31 mouse cellular contexts compared by ENCODE assay signal in genomic region chr2:165667096-165667495, GRCm38 (mm10).
DNase-seq lines count a peak whose midpoint lies in the region; ATAC-seq and TF ChIP-seq lines count a peak whose summit lies in the region.
"Had no signal": no experiment of that assay in that cellular context is flagged by ENCODE, and none has a peak within 500 bp of the region (broad histone marks: within the 10 kb centered on the region; RNA-seq: fewer than 3 reads in every experiment).

No protein-coding gene starts in this region.

- no peak overlapping the region for H3K9ac ChIP-seq in intestine, embryonic 16.5 days (ENCODE audit: low read depth, low read length)
- H3K9ac ChIP-seq in stomach, embryonic 14.5 days (replicated peaks; ENCODE audit: low read depth, low read length), result no peak overlapping the region
- no peak overlapping the region for H3K9ac ChIP-seq in heart, embryonic 11.5 days (ENCODE audit: low read depth, low read length)
- H3K9ac ChIP-seq: embryonic facial prominence, embryonic 12.5 days; forebrain, embryonic 15.5 days; heart, embryonic 15.5 days; limb, embryonic 15.5 days; lung, embryonic 15.5 days; midbrain, embryonic 13.5 days; neural tube, embryonic 15.5 days had no signal

- no peaks in the 10 kb centered on the region for H3K4me1 ChIP-seq in kidney, adult 2 months (ENCODE audit: control insufficient read depth, insufficient read depth, low read length)
- H3K4me1 ChIP-seq in intestine, embryonic 16.5 days (ENCODE audit: control insufficient read depth, insufficient read depth, low read length), result peaks cover 4% of the 10 kb centered on the region; the same call in 1 of the 2 replicates
- no peaks in the 10 kb centered on the region for H3K4me1 ChIP-seq in stomach, embryonic 14.5 days (ENCODE audit: control insufficient read depth, insufficient read depth, low read length)
- H3K4me1 ChIP-seq in heart, embryonic 11.5 days (ENCODE audit: control insufficient read depth, insufficient read depth, low read length), result no peaks in the 10 kb centered on the region
- no peaks in the 10 kb centered on the region for H3K4me1 ChIP-seq in midbrain, embryonic 10.5 days
- H3K4me1 ChIP-seq: forebrain, embryonic 15.5 days; heart, embryonic 15.5 days; limb, embryonic 15.5 days; lung, embryonic 15.5 days; midbrain, embryonic 13.5 days had no signal

- in situ Hi-C loops in Patski (cut with MboI; ENCODE audit: low pct_unique_long_range_greater_than_20kb), result no loop called here

- no peaks in the 10 kb centered on the region for H3K9me3 ChIP-seq in intestine, embryonic 16.5 days (ENCODE audit: control insufficient read depth, low read length)
- no peaks in the 10 kb centered on the region for H3K9me3 ChIP-seq in stomach, embryonic 14.5 days (ENCODE audit: control insufficient read depth, low read depth, low read length)
- no peaks in the 10 kb centered on the region for H3K9me3 ChIP-seq in heart, embryonic 11.5 days (replicated peaks; ENCODE audit: control insufficient read depth, low read length)
- H3K9me3 ChIP-seq in midbrain, embryonic 10.5 days (replicated peaks), result peaks cover 1% of the 10 kb centered on the region; the same call in 1 of the 2 replicates
- H3K9me3 ChIP-seq: embryonic facial prominence, embryonic 12.5 days; forebrain, embryonic 15.5 days; heart, embryonic 15.5 days; limb, embryonic 10.5 days; limb, embryonic 15.5 days; lung, embryonic 15.5 days; neural tube, embryonic 15.5 days had no signal

- peak; percentile 91 for ATAC-seq in Patski
- ATAC-seq in intestine, embryonic 16.5 days, result peak; percentile 78
- ATAC-seq in stomach, embryonic 14.5 days (ENCODE audit: insufficient number of reproducible peaks, insufficient read depth, low FRiP score, low read depth), result peak; percentile 90
- no peak for ATAC-seq in heart, embryonic 11.5 days (replicated peaks; ENCODE audit: insufficient number of reproducible peaks, low FRiP score, low TSS enrichment)
- ATAC-seq: CD4-positive, CD25-positive, alpha-beta regulatory T cell, adult 4 months; forebrain, embryonic 15.5 days; hindbrain, embryonic 16.5 days; midbrain, embryonic 13.5 days had no signal

- no peak overlapping the region for H3K4me3 ChIP-seq in kidney, adult 2 months (ENCODE audit: insufficient read depth, low read depth, low read length)
- no peak overlapping the region for H3K4me3 ChIP-seq in intestine, embryonic 16.5 days (ENCODE audit: low read length)
- no peak overlapping the region for H3K4me3 ChIP-seq in stomach, embryonic 14.5 days (ENCODE audit: low read depth, low read length)
- H3K4me3 ChIP-seq in heart, embryonic 11.5 days (ENCODE audit: low read depth, low read length), result no peak overlapping the region
- no peak overlapping the region for H3K4me3 ChIP-seq in midbrain, embryonic 10.5 days
- H3K4me3 ChIP-seq: embryonic facial prominence, embryonic 12.5 days; forebrain, embryonic 15.5 days; heart, embryonic 15.5 days; limb, embryonic 10.5 days; limb, embryonic 15.5 days; lung, embryonic 15.5 days; megakaryocyte, embryonic 14.5 days; midbrain, embryonic 13.5 days; neural tube, embryonic 15.5 days had no signal

- H3K4me2 ChIP-seq in intestine, embryonic 16.5 days (ENCODE audit: low read depth, low read length), result no peak overlapping the region
- no peak overlapping the region for H3K4me2 ChIP-seq in stomach, embryonic 14.5 days (replicated peaks; ENCODE audit: low read depth, low read length)
- no peak overlapping the region for H3K4me2 ChIP-seq in heart, embryonic 11.5 days
- H3K4me2 ChIP-seq: embryonic facial prominence, embryonic 12.5 days; forebrain, embryonic 15.5 days; heart, embryonic 15.5 days; limb, embryonic 15.5 days; lung, embryonic 15.5 days; midbrain, embryonic 13.5 days; neural tube, embryonic 15.5 days had no signal

- 37% methylated on average over 2 of the region's 2 CpGs for WGBS in kidney, adult 2 months
- whole genome bisulfite sequencing in intestine, embryonic 16.5 days, result 42% methylated on average over 2 of the region's 2 CpGs
- WGBS in stomach, embryonic 14.5 days, result 49% methylated on average over 2 of the region's 2 CpGs
- 76% methylated on average over 2 of the region's 2 CpGs for WGBS in heart, embryonic 11.5 days (ENCODE audit: insufficient replicate concordance)
- 81% methylated on average over 2 of the region's 2 CpGs for WGBS in midbrain, embryonic 10.5 days

- H3K27ac ChIP-seq in kidney, adult 2 months (ENCODE audit: insufficient read depth, low read depth, low read length), result no peak overlapping the region
- no peak overlapping the region for H3K27ac ChIP-seq in intestine, embryonic 16.5 days (ENCODE audit: low read length)
- peak overlapping the region; percentile 61; the same call in 1 of the 2 replicates for H3K27ac ChIP-seq in stomach, embryonic 14.5 days (ENCODE audit: low read length)
- H3K27ac ChIP-seq in heart, embryonic 11.5 days (ENCODE audit: low read depth, low read length), result no peak overlapping the region
- no peak overlapping the region for H3K27ac ChIP-seq in midbrain, embryonic 10.5 days (replicated peaks)
- H3K27ac ChIP-seq: embryonic facial prominence, embryonic 12.5 days; forebrain, embryonic 15.5 days; heart, embryonic 15.5 days; kidney, postnatal 0 days; limb, embryonic 10.5 days; limb, embryonic 15.5 days; lung, embryonic 15.5 days; midbrain, embryonic 13.5 days; neural tube, embryonic 15.5 days had no signal

- no peak for TF ChIP-seq CTCF in kidney, adult 2 months (conservative IDR thresholded peaks at IDR 0.05; ENCODE audit: insufficient read depth, insufficient read length, low read depth, low read length)
- no peak for TF ChIP-seq CTCF in Patski (IDR thresholded peaks at IDR 0.05)

- POLR2A ChIA-PET in Patski (lab: Charles Lee), result no interaction called here

- no peaks in the 10 kb centered on the region for H3K27me3 ChIP-seq in kidney, adult 2 months (replicated peaks; ENCODE audit: control insufficient read depth, insufficient read depth, low read length)
- H3K27me3 ChIP-seq in Patski, result no peaks in the 10 kb centered on the region
- H3K27me3 ChIP-seq in intestine, embryonic 16.5 days (replicated peaks; ENCODE audit: control insufficient read depth, insufficient read depth, low read length), result no peaks in the 10 kb centered on the region
- H3K27me3 ChIP-seq in stomach, embryonic 14.5 days (ENCODE audit: control insufficient read depth, insufficient read depth, low read length), result no peaks in the 10 kb centered on the region
- H3K27me3 ChIP-seq in heart, embryonic 11.5 days (ENCODE audit: control insufficient read depth, insufficient read depth, low read length), result no peaks in the 10 kb centered on the region
- no peaks in the 10 kb centered on the region for H3K27me3 ChIP-seq in midbrain, embryonic 10.5 days (ENCODE audit: low read depth, poor library complexity, severe bottlenecking)
- H3K27me3 ChIP-seq: embryonic facial prominence, embryonic 12.5 days; forebrain, embryonic 15.5 days; heart, embryonic 15.5 days; limb, embryonic 15.5 days; lung, embryonic 15.5 days; midbrain, embryonic 13.5 days; neural tube, embryonic 15.5 days had no signal

- peak; percentile 31 for DNase-seq in kidney, adult 2 months
- no peak for DNase-seq in kidney, adult 11 months
- DNase-seq in Patski (ENCODE audit: low read depth, low spot score), result peak; percentile 97
- no peak for DNase-seq in urinary bladder, postnatal 36 days (ENCODE audit: low spot score in 2 of 2)
- DNase-seq in midbrain, embryonic 10.5 days (ENCODE audit: low spot score), result no peak
- DNase-seq: adrenal gland, adult 8-10 months; cerebellum, adult 11 months; cerebellum, adult 9-10 months; embryo, embryonic 11 days; kidney, adult 18-20 months; layer of hippocampus, postnatal 36 days; lung, postnatal 4 days; retina, postnatal 1 day; right cerebral cortex, postnatal 14 days; thymus, adult 2 months; thymus, postnatal 36 days had no signal

- TF ChIP-seq POLR2A in kidney, adult 2 months (IDR thresholded peaks at IDR 0.05; ENCODE audit: low read depth, low read length), result no peak

- no peaks in the 10 kb centered on the region for H3K36me3 ChIP-seq in kidney, adult 2 months (ENCODE audit: control insufficient read depth, insufficient read depth, low read length)
- H3K36me3 ChIP-seq in intestine, embryonic 16.5 days (ENCODE audit: control insufficient read depth, insufficient read depth, low read length), result no peaks in the 10 kb centered on the region
- H3K36me3 ChIP-seq in stomach, embryonic 14.5 days (ENCODE audit: control insufficient read depth, insufficient read depth, low read length), result no peaks in the 10 kb centered on the region
- H3K36me3 ChIP-seq in heart, embryonic 11.5 days (ENCODE audit: control insufficient read depth, insufficient read depth, low read length), result no peaks in the 10 kb centered on the region
- H3K36me3 ChIP-seq in midbrain, embryonic 10.5 days, result no peaks in the 10 kb centered on the region
- H3K36me3 ChIP-seq: embryonic facial prominence, embryonic 12.5 days; forebrain, embryonic 15.5 days; heart, embryonic 15.5 days; limb, embryonic 10.5 days; limb, embryonic 15.5 days; lung, embryonic 15.5 days; midbrain, embryonic 13.5 days; neural tube, embryonic 15.5 days had no signal

- CTCF ChIA-PET in Patski (lab: Charles Lee), result no interaction called here

Comparison
In these comparisons a context has a peak if more than half of its experiments do, and no peak if none do; other contexts are left out.
1. DNase-seq: peak in kidney, adult 2 months (single experiment) and Patski (single experiment); none in kidney, adult 11 months (single experiment), urinary bladder, postnatal 36 days (0 of 2) and midbrain, embryonic 10.5 days (single experiment).